Mouse (Mus musculus): ENCODE data around the gene Vamp5.

The Vamp5 gene

DNA sequence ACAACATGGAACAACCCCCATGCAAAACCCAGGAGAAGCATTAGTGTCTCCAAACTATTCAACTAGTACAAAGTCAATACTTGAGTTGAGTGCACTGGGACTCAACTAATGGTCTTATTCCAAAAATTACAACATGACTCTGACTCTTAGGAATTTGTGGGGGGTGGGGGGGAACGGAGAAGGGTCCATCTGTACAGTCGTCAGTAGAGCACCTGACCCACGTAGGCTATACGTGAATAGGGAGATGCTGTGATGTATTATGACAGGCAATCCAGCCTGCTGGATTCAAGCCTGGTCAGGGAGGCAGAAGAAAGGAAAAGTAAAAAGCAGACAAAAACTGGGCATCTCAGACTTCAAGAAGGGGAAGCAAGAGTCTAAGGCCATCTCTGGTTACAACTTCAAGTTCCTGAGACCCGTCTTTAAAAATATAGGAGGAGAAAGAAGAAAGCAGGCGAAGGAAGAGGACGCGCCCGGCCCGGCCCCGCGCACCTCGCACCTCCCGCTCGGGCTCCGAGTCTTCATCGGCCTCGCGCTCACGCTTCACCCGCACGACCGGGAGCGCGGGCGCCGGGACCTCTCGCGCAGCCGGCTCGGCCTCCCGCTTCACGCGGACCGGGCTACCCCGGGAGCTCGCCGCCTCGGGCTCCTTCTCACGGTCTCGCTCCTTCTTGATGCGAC is 35.7 kb downstream of the Vamp5 start:
- no peak for DNase-seq

GRCm38 (mm10) chr6:72340481-72340880 is 39.8 kb downstream of the Vamp5 start:
- DNase-seq = no peak

DNA sequence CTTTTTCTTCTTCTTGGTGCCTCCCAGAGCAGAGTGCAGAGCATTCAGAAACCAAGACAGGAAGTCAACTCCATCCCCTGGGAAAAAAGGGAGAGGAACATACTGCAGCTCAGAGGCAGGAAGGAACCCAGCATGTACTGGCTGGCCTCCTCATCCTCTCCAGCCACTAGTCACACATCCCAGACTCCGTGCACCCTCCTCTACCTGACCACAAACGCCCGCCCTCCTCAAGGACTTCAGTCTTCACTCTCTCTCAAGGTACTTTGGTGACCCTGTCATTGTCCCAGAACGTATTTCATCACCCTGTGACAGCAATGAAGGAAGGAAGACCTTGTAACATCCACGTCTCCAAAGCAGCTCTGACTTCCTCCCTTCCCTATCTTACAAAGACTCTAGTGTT is 47.2 kb downstream of the Vamp5 start:
- DNase-seq = no peak

GRCm38 (mm10) chr6:72330133-72330532 is 50.1 kb downstream of the Vamp5 start:
- DNase-seq = no peak

DNA sequence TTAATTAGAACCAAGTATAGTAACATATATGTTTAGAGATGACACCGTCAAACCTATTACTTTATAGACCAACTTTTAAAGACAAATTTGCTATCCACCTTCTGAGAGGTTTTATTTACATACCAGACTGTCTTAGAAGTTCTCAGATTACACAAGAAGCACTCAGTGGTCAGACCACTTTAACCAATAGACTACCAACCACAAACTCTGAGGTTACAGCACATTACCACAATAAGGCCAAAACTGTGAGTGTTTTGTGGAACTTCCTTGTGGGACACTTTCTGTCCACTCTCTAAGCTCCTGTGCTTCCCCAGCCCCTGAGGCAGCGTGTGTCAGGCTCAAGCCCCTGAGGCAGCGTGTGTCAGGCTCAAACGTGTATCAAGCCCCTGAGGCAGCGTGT is 51.2 kb downstream of the Vamp5 start:
- no peak for DNase-seq

DNA sequence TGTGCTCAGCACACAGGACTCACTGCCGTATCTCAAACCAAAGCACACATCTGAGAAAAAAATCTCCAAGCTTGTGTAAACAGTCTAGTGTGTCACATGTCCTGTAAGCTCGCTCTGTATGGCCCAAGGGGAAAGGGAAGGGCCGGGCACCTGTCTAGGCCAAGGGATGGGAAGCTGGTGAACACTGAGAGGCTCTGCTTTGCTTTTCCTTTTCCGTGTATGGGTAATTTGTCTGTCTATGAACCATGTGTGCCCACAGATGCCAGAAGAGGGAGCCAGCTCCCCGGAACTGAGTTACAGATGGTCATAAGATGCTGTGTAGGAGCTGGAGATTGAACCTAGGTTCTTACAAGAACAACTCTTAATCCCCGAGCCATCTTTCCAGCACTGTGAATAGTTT is 54.0 kb downstream of the Vamp5 start:
- DNase-seq = peak; percentile 71

DNA sequence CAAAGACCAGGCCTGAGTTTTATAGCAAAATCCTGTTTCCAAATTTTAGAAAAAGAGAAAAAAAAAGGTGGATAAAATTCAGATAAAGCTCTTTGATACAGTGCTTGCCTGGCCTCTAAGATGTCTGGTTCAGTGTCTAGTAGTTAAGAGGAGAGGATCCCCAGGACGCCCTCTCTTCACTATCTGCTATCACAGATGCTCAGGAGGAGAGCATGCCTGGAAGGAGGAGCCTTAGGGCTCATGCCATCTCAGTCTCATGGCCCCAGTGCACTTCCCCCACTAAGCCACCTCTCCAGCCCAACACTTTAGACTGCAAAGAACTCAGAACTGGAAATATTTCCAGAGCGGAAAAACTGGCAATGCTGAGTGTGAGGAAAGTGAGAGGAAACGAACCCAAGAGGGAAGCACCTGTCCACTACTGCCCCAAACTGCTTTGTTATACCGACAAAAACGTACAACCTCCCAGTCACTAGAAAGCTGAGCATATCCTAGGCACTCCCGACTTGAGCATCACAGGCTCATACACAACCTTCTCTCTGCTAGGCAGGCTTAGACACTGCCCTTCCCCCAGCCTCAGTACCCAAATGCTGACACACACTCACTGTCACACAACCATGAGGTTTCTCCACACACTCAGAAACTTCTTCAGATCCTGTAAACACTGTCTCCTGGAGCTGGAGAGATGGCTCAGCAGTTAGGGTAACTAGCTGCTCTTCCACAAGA is 56.3 kb downstream of the Vamp5 start:
- no peak for DNase-seq

- no peak for DNase-seq
Observed at GRCm38 (mm10) chr6:72322936-72323335, 57.3 kb downstream of the Vamp5 start.

DNA sequence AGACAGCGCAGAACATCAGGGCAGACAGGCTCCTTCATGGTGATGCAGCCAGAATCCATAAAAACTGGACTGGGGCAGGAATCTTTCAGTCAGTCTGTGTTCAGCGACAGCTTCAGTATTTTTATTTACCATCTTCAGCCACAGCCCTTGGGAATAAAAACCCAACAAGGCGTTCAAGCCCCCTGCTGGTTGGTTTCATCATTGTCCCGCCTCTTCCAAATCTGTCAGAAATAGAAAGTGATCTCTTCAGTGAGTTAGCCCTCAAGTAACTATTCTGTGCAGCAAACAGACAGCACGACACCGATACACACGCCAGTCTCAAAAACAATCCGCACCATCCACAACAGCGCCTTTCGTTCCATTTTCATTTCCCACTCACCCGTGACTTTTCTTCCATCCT is 61.2 kb downstream of the Vamp5 start:
- peak; percentile 59 for DNase-seq

Data from kidney, postnatal 14 days (tissue).